Mouse (Mus musculus) myocyte (in vitro differentiated cells): Measurements from ENCODE around the gene Ilk. TPM values are rescaled to one million over a fixed set of nuclear protein-coding genes. Genes with fewer than 3 reads are reported as not detected.

Source experiments
- H3K27me3 ChIP-seq: one replicate; pipeline ENCODE4 v1.6.1; 2011; ENCODE audit not compliant: control insufficient read depth, insufficient read depth, insufficient read length
- H3K36me3 ChIP-seq: one replicate; pipeline ENCODE4 v1.6.1; 2011; ENCODE audit not compliant: control insufficient read depth, insufficient read depth
- H3K4me2 ChIP-seq: one replicate; pipeline ENCODE4 v1.6.1; 2011; ENCODE audit warnings: low read depth, control low read depth
- H3K4me3 ChIP-seq: one replicate; pipeline ENCODE4 v1.5.1; 2011; ENCODE audit warnings: mild to moderate bottlenecking, control low read depth, moderate library complexity
- H3K79me2 ChIP-seq: one replicate; pipeline ENCODE4 v1.6.1; 2011; ENCODE audit not compliant: control insufficient read depth, insufficient read depth
- H3ac ChIP-seq: one replicate; pipeline ENCODE4 v1.6.1; 2011; ENCODE audit not compliant: control insufficient read depth, insufficient read length
- CEBPB ChIP-seq: IDR thresholded peaks from 2 replicates; pipeline ENCODE4 v1.6.1; 2011; ENCODE audit warnings: mild to moderate bottlenecking, moderate library complexity; ENCODE audit not compliant: poor library complexity, insufficient read depth, severe bottlenecking
- E2F4 ChIP-seq: IDR thresholded peaks from one replicate; pipeline ENCODE4 v1.6.1; 2011; ENCODE audit warnings: mild to moderate bottlenecking, control low read depth, moderate library complexity; ENCODE audit not compliant: insufficient read depth
- MAX ChIP-seq: IDR thresholded peaks from one replicate; pipeline ENCODE4 v1.6.1; 2011; ENCODE audit warnings: low read depth, mild to moderate bottlenecking, control low read depth
- MYOD1 ChIP-seq, 3 experiments: IDR thresholded peaks; one replicate each; pipeline ENCODE4 v1.6.1; 2011; ENCODE audit warnings: control low read depth in 2 of 3, low read depth in 2 of 3, mild to moderate bottlenecking in 2 of 3, moderate library complexity in 1 of 3; ENCODE audit not compliant: insufficient read length in 2 of 3, control insufficient read depth in 1 of 3
- MYOG ChIP-seq, 3 experiments: IDR thresholded peaks; one replicate each; pipeline ENCODE4 v1.6.1; 2011; ENCODE audit warnings: control low read depth in 2 of 3, low read depth in 2 of 3, mild to moderate bottlenecking in 2 of 3; ENCODE audit not compliant: insufficient read length in 2 of 3, control insufficient read depth in 1 of 3, insufficient read depth in 1 of 3
- POLR2A ChIP-seq: IDR thresholded peaks from one replicate; pipeline ENCODE4 v1.6.1; 2011; ENCODE audit warnings: low read depth, mild to moderate bottlenecking, control low read depth, moderate library complexity; ENCODE audit not compliant: insufficient read length
- POLR2AphosphoS2 ChIP-seq: IDR thresholded peaks from one replicate; pipeline ENCODE4 v1.6.1; 2011; ENCODE audit warnings: low read depth, control low read depth; ENCODE audit not compliant: insufficient read length
- REST ChIP-seq: IDR thresholded peaks from one replicate; pipeline ENCODE4 v1.6.1; 2011; ENCODE audit warnings: mild to moderate bottlenecking, control low read depth, moderate library complexity; ENCODE audit not compliant: insufficient read depth, insufficient read length
- SRF ChIP-seq: IDR thresholded peaks from one replicate; pipeline ENCODE4 v1.6.1; 2011; ENCODE audit warnings: low read depth; ENCODE audit not compliant: control insufficient read depth, insufficient read length
- TCF12 ChIP-seq: IDR thresholded peaks from one replicate; pipeline ENCODE4 v1.6.1; 2011; ENCODE audit warnings: mild to moderate bottlenecking, control low read depth; ENCODE audit not compliant: poor library complexity, insufficient read depth, severe bottlenecking
- TCF3 ChIP-seq: IDR thresholded peaks from one replicate; pipeline ENCODE4 v1.6.1; 2011; ENCODE audit warnings: low read depth, control low read depth; ENCODE audit not compliant: insufficient read length
- USF1 ChIP-seq: IDR thresholded peaks from one replicate; pipeline ENCODE4 v1.6.1; 2011; ENCODE audit warnings: low read depth, mild to moderate bottlenecking, control low read depth, moderate library complexity
- polyA plus RNA-seq: library from polyadenylated mRNA; unstranded; fragments of >200 nt; fragmentation: generic; extraction: Trizol; gene quantifications from one replicate; pipeline ENCODE4 v1.2.1, GENCODE M21; 2012; ENCODE audit warnings: missing spikeins

The Ilk gene
- polyA plus RNA-seq, 1 experiment, result 250 TPM

DNA sequence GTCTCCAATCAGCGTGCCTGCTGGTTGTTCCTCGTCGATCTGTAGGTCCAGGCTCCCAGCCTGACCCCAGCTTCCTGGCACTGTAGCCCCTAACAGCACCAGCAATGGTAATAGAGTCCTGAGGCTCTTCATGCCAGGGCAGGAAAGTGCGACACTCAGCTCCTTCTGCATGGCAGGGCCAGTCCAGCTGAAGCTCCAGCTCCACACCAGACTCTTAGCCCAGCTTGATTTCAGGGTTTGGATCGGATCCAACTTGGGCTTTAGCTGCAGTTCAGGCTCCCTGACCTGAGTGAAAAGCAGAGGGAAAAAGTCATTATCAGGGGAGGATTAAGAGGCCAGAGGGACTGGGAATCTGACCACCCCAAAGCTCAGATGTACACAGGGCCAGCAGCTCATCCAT, 36.6 kb downstream of the Ilk start:
- TF ChIP-seq USF1 (no peak), POLR2A (no peak), MYOG (IDR thresholded peaks at IDR 0.05; ENCODE audit: control insufficient read depth in 1 of 3, insufficient read depth in 1 of 3, insufficient read length in 2 of 3, low read depth in 2 of 3) (no peak), TCF12 (no peak), TCF3 (no peak), SRF (no peak), REST (no peak), POLR2AphosphoS2 (no peak), CEBPB (no peak), E2F4 (no peak), MYOD1 (IDR thresholded peaks at IDR 0.05; ENCODE audit: control insufficient read depth in 1 of 3, insufficient read length in 2 of 3, low read depth in 2 of 3) (no peak), MAX (no peak)
- Histone ChIP-seq H3K79me2 (no peaks in the 10 kb centered on the region), H3K4me2 (no peak overlapping the region), H3K36me3 (no peaks in the 10 kb centered on the region), H3K27me3 (peaks cover 14% of the 10 kb centered on the region), H3K4me3 (no peak overlapping the region), H3ac (no peak overlapping the region)

DNA sequence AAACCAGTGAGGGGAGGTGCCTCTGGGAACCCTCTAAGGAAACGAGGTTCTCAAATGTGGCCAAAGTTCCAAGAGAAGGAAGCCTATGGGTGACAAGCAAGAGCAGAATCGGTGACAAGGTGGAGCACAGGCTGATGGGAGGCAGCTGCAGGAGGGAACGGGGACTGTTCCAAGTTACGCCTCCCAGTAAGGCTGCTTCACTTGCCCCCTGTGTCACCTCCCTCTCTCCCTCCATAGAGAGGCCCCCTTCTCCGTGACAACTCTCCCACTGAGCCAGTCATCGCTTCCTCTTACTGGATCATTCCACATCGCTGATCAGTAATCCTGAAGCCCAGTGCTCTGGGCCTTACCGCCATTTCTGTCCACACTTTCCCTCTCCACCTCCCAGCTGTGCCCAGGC, 38.3 kb downstream of the Ilk start:
- no peaks in the 10 kb centered on the region for H3K36me3 ChIP-seq
- no peaks in the 10 kb centered on the region for H3K79me2 ChIP-seq
- no peak overlapping the region for H3K4me2 ChIP-seq
- peaks cover 14% of the 10 kb centered on the region for H3K27me3 ChIP-seq
- no peak for TF ChIP-seq TCF12
- no peak for TF ChIP-seq POLR2AphosphoS2
- no peak for TF ChIP-seq USF1
- TF ChIP-seq POLR2A, result no peak
- no peak for TF ChIP-seq SRF
- no peak for TF ChIP-seq E2F4
- no peak for TF ChIP-seq CEBPB
- no peak for TF ChIP-seq MYOD1 (IDR thresholded peaks at IDR 0.05; ENCODE audit: control insufficient read depth in 1 of 3, insufficient read length in 2 of 3, low read depth in 2 of 3)
- no peak for TF ChIP-seq REST
- TF ChIP-seq MYOG (IDR thresholded peaks at IDR 0.05; ENCODE audit: control insufficient read depth in 1 of 3, insufficient read depth in 1 of 3, insufficient read length in 2 of 3, low read depth in 2 of 3), result no peak
- TF ChIP-seq TCF3, result no peak
- TF ChIP-seq MAX, result no peak
- H3K4me3 ChIP-seq, result no peak overlapping the region
- no peak overlapping the region for H3ac ChIP-seq

DNA sequence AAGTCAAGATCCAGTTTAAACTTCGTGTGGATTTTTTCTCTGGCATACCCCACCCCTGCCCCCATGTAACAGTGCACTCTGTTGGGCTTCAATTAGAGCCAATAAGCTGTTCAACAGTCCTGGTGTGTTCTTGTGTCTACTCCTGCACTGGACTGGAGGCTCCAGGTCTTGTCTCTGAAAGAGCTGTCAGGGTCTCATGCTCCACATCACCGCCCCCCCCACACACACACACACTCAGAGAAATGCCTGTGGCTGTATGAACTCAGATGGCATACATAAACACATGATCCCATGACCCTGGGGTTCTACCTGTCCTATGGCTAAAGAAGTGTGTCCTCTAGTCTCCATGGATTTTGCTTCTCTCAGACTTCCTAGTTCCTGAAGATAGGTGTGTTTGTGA, 39.6 kb downstream of the Ilk start:
- no peak overlapping the region for H3ac ChIP-seq
- TF ChIP-seq USF1, result no peak
- no peak for TF ChIP-seq TCF12
- TF ChIP-seq CEBPB, result no peak
- no peak for TF ChIP-seq E2F4
- TF ChIP-seq SRF, result no peak
- H3K4me2 ChIP-seq, result no peak overlapping the region
- no peak overlapping the region for H3K4me3 ChIP-seq
- H3K79me2 ChIP-seq, result no peaks in the 10 kb centered on the region
- H3K27me3 ChIP-seq, result peaks cover 12% of the 10 kb centered on the region
- H3K36me3 ChIP-seq, result no peaks in the 10 kb centered on the region

GRCm38 (mm10) chr7:105777316-105777715, 40.9 kb downstream of the Ilk start:
- Histone ChIP-seq H3ac (no peak overlapping the region), H3K4me3 (no peak overlapping the region), H3K36me3 (no peaks in the 10 kb centered on the region), H3K79me2 (no peaks in the 10 kb centered on the region), H3K4me2 (peak overlapping the region; percentile 77), H3K27me3 (peaks cover 5% of the 10 kb centered on the region)
- no peak for TF ChIP-seq POLR2AphosphoS2
- TF ChIP-seq MYOG (IDR thresholded peaks at IDR 0.05; ENCODE audit: control insufficient read depth in 1 of 3, insufficient read depth in 1 of 3, insufficient read length in 2 of 3, low read depth in 2 of 3), result no peak
- TF ChIP-seq MYOD1 (IDR thresholded peaks at IDR 0.05; ENCODE audit: control insufficient read depth in 1 of 3, insufficient read length in 2 of 3, low read depth in 2 of 3), result no peak
- TF ChIP-seq CEBPB, result no peak
- no peak for TF ChIP-seq TCF12
- TF ChIP-seq SRF, result no peak
- no peak for TF ChIP-seq REST
- TF ChIP-seq POLR2A, result no peak
- no peak for TF ChIP-seq E2F4
- no peak for TF ChIP-seq MAX
- TF ChIP-seq USF1, result no peak
- TF ChIP-seq TCF3, result no peak

DNA sequence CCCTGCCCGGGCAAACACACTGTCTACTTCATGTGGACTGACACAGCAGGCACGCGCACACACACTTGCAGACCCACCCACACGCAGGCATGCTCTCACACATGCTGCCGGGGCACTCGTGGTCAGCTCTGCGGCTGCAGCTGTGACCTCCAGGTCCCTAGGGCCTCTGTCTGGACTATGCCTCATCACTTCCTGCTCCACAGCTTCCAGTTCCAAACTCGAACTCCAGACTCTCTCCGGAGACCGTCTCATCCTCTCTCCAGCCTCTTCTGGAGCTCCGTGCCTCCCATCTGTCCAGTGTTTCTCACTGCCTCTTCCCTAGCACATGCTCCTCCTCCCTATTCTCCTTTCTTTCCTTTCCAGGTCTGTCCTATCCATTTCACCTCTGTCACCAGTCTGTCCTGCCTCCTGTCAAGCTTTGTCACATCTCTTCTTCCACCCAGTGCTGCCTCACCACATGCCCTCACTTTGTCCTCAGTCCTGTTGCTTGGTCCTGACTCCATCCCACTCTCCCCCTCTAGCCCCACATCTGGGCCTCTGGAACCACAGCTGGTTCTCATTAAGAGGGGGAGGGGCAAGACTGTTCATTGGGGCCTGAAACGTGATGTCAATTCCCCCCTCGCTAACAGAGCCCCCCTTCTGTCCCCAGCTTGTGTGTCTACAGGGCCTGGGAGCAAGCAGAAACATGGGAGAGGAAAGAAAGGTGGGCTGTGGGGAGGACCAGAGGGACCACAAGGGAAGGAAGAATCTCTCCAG, 41.6 kb downstream of the Ilk start:
- no peaks in the 10 kb centered on the region for H3K79me2 ChIP-seq
- no peak overlapping the region for H3ac ChIP-seq
- H3K4me3 ChIP-seq, result no peak overlapping the region
- H3K36me3 ChIP-seq, result no peaks in the 10 kb centered on the region
- peak overlapping the region; percentile 77 for H3K4me2 ChIP-seq
- peak; percentile 26 to 99 (median 98) for TF ChIP-seq MYOG (IDR thresholded peaks at IDR 0.05; ENCODE audit: control insufficient read depth in 1 of 3, insufficient read depth in 1 of 3, insufficient read length in 2 of 3, low read depth in 2 of 3)
- peak in 2 of 3 experiments; percentile 94 to 97 for TF ChIP-seq MYOD1 (IDR thresholded peaks at IDR 0.05; ENCODE audit: control insufficient read depth in 1 of 3, insufficient read length in 2 of 3, low read depth in 2 of 3)
- peak; percentile 76 for TF ChIP-seq TCF12
- TF ChIP-seq TCF3, result peak; percentile 95
- TF ChIP-seq POLR2AphosphoS2, result no peak
- peaks cover 5% of the 10 kb centered on the region for H3K27me3 ChIP-seq
